Mouse (Mus musculus): ENCODE measurements around the gene Irx1.

The Irx1 gene

GRCm38 (mm10) chr13:71910361-71910760 is 53.2 kb downstream of the Irx1 start:
- no peak for DNase-seq (ENCODE audit: low read depth, low spot score)
